Mouse (Mus musculus) G1E (cell line): ENCODE results near the gene Crabp2. TPM values are rescaled to one million over a fixed set of nuclear protein-coding genes. Genes with fewer than 3 reads are reported as not detected.

Source experiments
- ATAC-seq: 2 replicates; pipeline ENCODE4 v1.8.0; 2016; ENCODE audit warnings: mild to moderate bottlenecking; ENCODE audit not compliant: insufficient number of reproducible peaks, poor library complexity, low FRiP score, severe bottlenecking; ENCODE audit errors: extremely low read depth
- DNase-seq: peaks from one replicate; pipeline ENCODE4 v3.0.0; 2012; ENCODE audit warnings: low spot score
- H3K27me3 ChIP-seq: 2 replicates; pipeline ENCODE4 v1.6.1; 2012; ENCODE audit warnings: mild to moderate bottlenecking, low read length, inconsistent platforms; ENCODE audit not compliant: insufficient read depth
- H3K36me3 ChIP-seq: replicated peaks from 2 replicates; pipeline ENCODE3; 2012; ENCODE audit warnings: mild to moderate bottlenecking, inconsistent platforms
- H3K4me1 ChIP-seq: 2 replicates; pipeline ENCODE4 v1.6.1; 2012; ENCODE audit warnings: low read depth, low read length, inconsistent platforms, mixed read lengths; ENCODE audit not compliant: insufficient read depth
- H3K4me3 ChIP-seq: 2 replicates; pipeline ENCODE4 v1.5.1; 2012; ENCODE audit warnings: low read depth, mild to moderate bottlenecking, inconsistent platforms, low read length, moderate library complexity, mixed read lengths
- H3K9me3 ChIP-seq: replicated peaks from 2 replicates; pipeline ENCODE4 v1.6.1; 2012; ENCODE audit warnings: inconsistent platforms
- CTCF ChIP-seq: IDR thresholded peaks from 2 replicates; pipeline ENCODE4 v1.5.1; 2012; ENCODE audit warnings: low read depth, low read length, inconsistent platforms, mixed read lengths
- GATA1 ChIP-seq: IDR thresholded peaks from 2 replicates; pipeline ENCODE4 v1.6.1; 2012; ENCODE audit warnings: borderline replicate concordance, low read length, inconsistent platforms, mixed read lengths
- GATA2 ChIP-seq: IDR thresholded peaks from 2 replicates; pipeline ENCODE4 v1.6.1; 2012; ENCODE audit warnings: low read depth, low read length, inconsistent platforms, borderline replicate concordance
- POLR2AphosphoS5 ChIP-seq: IDR thresholded peaks from 2 replicates; pipeline ENCODE4 v1.6.1; 2012; ENCODE audit warnings: low read depth, low read length, inconsistent platforms; ENCODE audit not compliant: insufficient replicate concordance
- TAL1 ChIP-seq: conservative IDR thresholded peaks from 2 replicates; pipeline ENCODE4 v1.6.1; 2012; ENCODE audit warnings: low read depth, low read length, inconsistent platforms, mixed read lengths
- polyA plus RNA-seq: library from polyadenylated mRNA; stranded (reverse); fragments of >175 nt; gene quantifications from 2 replicates; pipeline ENCODE4 v1.2.3, GENCODE M21; 2012
- total RNA-seq, 2 experiments: library from RNA; stranded (forward) in 1 of 2; stranded (reverse) in 1 of 2; fragments of 200-1000 nt in 1 of 2; fragments of >200 nt in 1 of 2; fragmentation: Nextera tagmentation in 1 of 2; gene quantifications; 2 replicates each; pipeline ENCODE4 v1.2.3; 2014 to 2017

The Crabp2 gene
- total and polyA plus RNA-seq, 3 experiments: 0.38 TPM; not detected in 2

GRCm38 (mm10) chr3:87986868-87987267 lies 38.4 kb downstream of the Crabp2 start:
- TF ChIP-seq CTCF (peak; percentile 87), GATA2 (no peak)
- DNase-seq (peak; percentile 79), ATAC-seq (peak; percentile 42)
- peaks cover 25% of the 10 kb centered on the region for H3K27me3 ChIP-seq
- H3K36me3 ChIP-seq: no peaks in the 10 kb centered on the region
- H3K4me3 ChIP-seq: peak overlapping the region; percentile 68; the same call in 1 of the 2 replicates
- peaks cover 47% of the 10 kb centered on the region for H3K4me1 ChIP-seq
- no peaks in the 10 kb centered on the region for H3K9me3 ChIP-seq

- Histone ChIP-seq H3K36me3 (no peaks in the 10 kb centered on the region), H3K9me3 (no peaks in the 10 kb centered on the region), H3K27me3 (peaks cover 24% of the 10 kb centered on the region), H3K4me1 (peaks cover 39% of the 10 kb centered on the region), H3K4me3 (peak overlapping the region; percentile 68; the same call in 1 of the 2 replicates)
- DNase-seq: peak; percentile 74
- TF ChIP-seq TAL1 (no peak), GATA2 (no peak), POLR2AphosphoS5 (no peak), CTCF (no peak), GATA1 (no peak)
- ATAC-seq: peak; percentile 48; the same call in 1 of the 2 replicates
Measured at GRCm38 (mm10) chr3:87987633-87988032, 39.2 kb downstream of the Crabp2 start.

- H3K4me1 ChIP-seq: peaks cover 35% of the 10 kb centered on the region
- no peak for ATAC-seq
- no peaks in the 10 kb centered on the region for H3K36me3 ChIP-seq
- peak overlapping the region; percentile 68; the same call in 1 of the 2 replicates for H3K4me3 ChIP-seq
- no peak for TF ChIP-seq CTCF
- no peak for TF ChIP-seq GATA1
- TF ChIP-seq POLR2AphosphoS5: no peak
- no peak for TF ChIP-seq GATA2
- TF ChIP-seq TAL1: no peak
- no peaks in the 10 kb centered on the region for H3K9me3 ChIP-seq
- no peak for DNase-seq
- H3K27me3 ChIP-seq: peaks cover 26% of the 10 kb centered on the region
Measured at GRCm38 (mm10) chr3:87988068-87988467, 39.6 kb downstream of the Crabp2 start.

GRCm38 (mm10) chr3:87989935-87990334 lies 41.5 kb downstream of the Crabp2 start:
- no peak overlapping the region for H3K4me3 ChIP-seq
- DNase-seq (no peak), ATAC-seq (no peak)
- no peaks in the 10 kb centered on the region for H3K9me3 ChIP-seq
- H3K4me1 ChIP-seq: peaks cover 23% of the 10 kb centered on the region
- no peaks in the 10 kb centered on the region for H3K36me3 ChIP-seq
- H3K27me3 ChIP-seq: peaks cover 20% of the 10 kb centered on the region
- no peak for TF ChIP-seq CTCF
- no peak for TF ChIP-seq GATA1
- no peak for TF ChIP-seq GATA2

- ATAC-seq (no peak), DNase-seq (peak; percentile 53)
- Histone ChIP-seq H3K4me1 (peaks cover 2% of the 10 kb centered on the region), H3K27me3 (peaks cover 31% of the 10 kb centered on the region), H3K9me3 (no peaks in the 10 kb centered on the region), H3K4me3 (no peak overlapping the region), H3K36me3 (no peaks in the 10 kb centered on the region)
- TF ChIP-seq CTCF: no peak
- TF ChIP-seq GATA2: no peak
- TF ChIP-seq GATA1: no peak
Measured at GRCm38 (mm10) chr3:87993436-87993835, 45.0 kb downstream of the Crabp2 start.

- Histone ChIP-seq H3K36me3 (no peaks in the 10 kb centered on the region), H3K4me3 (no peak overlapping the region), H3K4me1 (no peaks in the 10 kb centered on the region), H3K27me3 (peaks cover 42% of the 10 kb centered on the region), H3K9me3 (no peaks in the 10 kb centered on the region)
- DNase-seq: no peak
- TF ChIP-seq TAL1: no peak
- TF ChIP-seq GATA1: no peak
- TF ChIP-seq CTCF: no peak
- no peak for TF ChIP-seq POLR2AphosphoS5
- TF ChIP-seq GATA2: no peak
- no peak for ATAC-seq
Measured at GRCm38 (mm10) chr3:87995331-87995730, 46.9 kb downstream of the Crabp2 start.

GRCm38 (mm10) chr3:87996401-87996800 lies 47.9 kb downstream of the Crabp2 start:
- TF ChIP-seq GATA2 (no peak), TAL1 (no peak), POLR2AphosphoS5 (no peak), GATA1 (no peak), CTCF (no peak)
- no peak overlapping the region for H3K4me3 ChIP-seq
- ATAC-seq (no peak), DNase-seq (no peak)
- H3K36me3 ChIP-seq: no peaks in the 10 kb centered on the region
- no peaks in the 10 kb centered on the region for H3K9me3 ChIP-seq
- H3K27me3 ChIP-seq: peaks cover 42% of the 10 kb centered on the region
- no peaks in the 10 kb centered on the region for H3K4me1 ChIP-seq
